Mouse (Mus musculus) forebrain, postnatal 0 days (tissue): ENCODE results near the gene Il13. TPM values are rescaled to one million over a fixed set of nuclear protein-coding genes. Genes with fewer than 3 reads are reported as not detected.

Experiments
- ATAC-seq: fragments of 200-750 bp; cut with Nextera tagmentation; 2 replicates; pipeline ENCODE4 v1.8.0; 2017; ENCODE audit warnings: mild to moderate bottlenecking, moderate library complexity
- DNase-seq: peaks from one replicate; pipeline ENCODE4 v3.0.0-alpha.2; 2015
- H3K27ac ChIP-seq: fragments of 300-500 bp; sonication (generic); 2 replicates; pipeline ENCODE4 v1.5.1; 2014; ENCODE audit warnings: low read depth, mild to moderate bottlenecking, antibody characterized with exemption, low read length, moderate library complexity, mixed read lengths
- H3K27me3 ChIP-seq: fragments of 300-500 bp; sonication (generic); 2 replicates; pipeline ENCODE4 v1.6.1; 2014; ENCODE audit warnings: mild to moderate bottlenecking, low read length, mixed read lengths; ENCODE audit not compliant: insufficient read depth
- H3K36me3 ChIP-seq: fragments of 300-500 bp; sonication (generic); 2 replicates; pipeline ENCODE4 v1.6.1; 2014; ENCODE audit warnings: mild to moderate bottlenecking, moderate library complexity; ENCODE audit not compliant: insufficient read depth
- H3K4me1 ChIP-seq: fragments of 300-500 bp; sonication (generic); 2 replicates; pipeline ENCODE4 v1.6.1; 2014; ENCODE audit warnings: antibody characterized with exemption; ENCODE audit not compliant: insufficient read depth
- H3K4me2 ChIP-seq: fragments of 300-500 bp; sonication (generic); 2 replicates; pipeline ENCODE4 v1.6.1; 2014; ENCODE audit warnings: low read depth, mild to moderate bottlenecking, moderate library complexity
- H3K4me3 ChIP-seq: fragments of 300-500 bp; sonication (generic); 2 replicates; pipeline ENCODE4 v1.5.1; 2014; ENCODE audit warnings: low read depth, low read length, mixed read lengths
- H3K9ac ChIP-seq: fragments of 300-500 bp; sonication (generic); 2 replicates; pipeline ENCODE4 v1.6.1; 2014; ENCODE audit warnings: mild to moderate bottlenecking
- H3K9me3 ChIP-seq: fragments of 300-500 bp; sonication (generic); 2 replicates; pipeline ENCODE4 v1.6.1; 2016; ENCODE audit warnings: low read length
- CTCF ChIP-seq: sonication (generic); IDR thresholded peaks from 2 replicates; pipeline ENCODE4 v1.5.1; 2016; ENCODE audit warnings: antibody characterized with exemption, control low read depth, low read depth
- WGBS: fragments of 180-500 bp; shearing (Covaris S2); extraction: QIAGEN DNeasy Blood & Tissue Kit; methylation state at CpG from one replicate; pipeline ENCODE4 v1.1.7; 2014; 5-methylcytosine and 5-hydroxymethylcytosine counted together
- polyA plus RNA-seq: library from polyadenylated mRNA; unstranded; fragments of >200 nt; fragmentation: Nextera tagmentation; extraction: Ambion mirVana; gene quantifications from 2 replicates; pipeline ENCODE4 v1.2.1, GENCODE M21; 2015
- total RNA-seq: library from RNA; depleted of rRNA; stranded (reverse); fragments of >200 nt; gene quantifications from 2 replicates; pipeline ENCODE4 v1.2.3, GENCODE M21; 2014; rRNA removed

The Il13 gene
- total RNA-seq (not detected in 2 replicates), polyA plus RNA-seq (not detected in 2 replicates)

DNA sequence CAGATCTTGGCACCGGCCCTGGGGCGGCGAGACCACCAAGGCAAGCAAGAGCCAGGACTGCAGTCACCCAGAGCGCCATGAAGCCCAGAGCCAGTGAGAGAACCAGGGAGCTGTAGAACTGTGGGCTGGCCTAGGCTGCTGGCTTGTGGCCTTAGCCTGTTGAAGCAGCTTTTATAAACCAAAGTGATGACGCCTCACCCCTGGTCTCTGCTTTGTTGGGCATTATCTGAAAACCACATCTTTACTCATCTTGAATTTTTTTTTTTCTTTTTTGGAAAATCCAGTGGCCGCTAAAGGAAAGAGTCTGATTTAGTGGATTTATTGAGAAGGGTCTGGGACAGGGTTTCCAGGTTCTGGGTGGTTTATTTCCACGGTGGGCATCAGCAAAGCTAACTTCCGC, at the start of gene Il13:
Il13 (minus strand) TSS at position 147 of the 400 bp plus-strand sequence.
- no peak within 1 kb of the TSS for H3K9ac ChIP-seq
- no peaks in the 10 kb centered on the region for H3K4me1 ChIP-seq
- WGBS, result 95% methylated on average over 8 of the region's 8 CpGs
- no peaks in the 10 kb centered on the region for H3K9me3 ChIP-seq
- no peak within 1 kb of the TSS for H3K4me2 ChIP-seq
- no peak within 1 kb of the TSS for H3K4me3 ChIP-seq
- no peaks in the 10 kb centered on the region for H3K36me3 ChIP-seq
- H3K27me3 ChIP-seq, result no peaks in the 10 kb centered on the region; the same call in none of the 2 replicates
- no peak for TF ChIP-seq CTCF
- no peak within 1 kb of the TSS for H3K27ac ChIP-seq
- DNase-seq (no peak), ATAC-seq (no peak)

GRCm38 (mm10) chr11:53682994-53683530, 48.6 kb upstream of the Il13 start:
- ATAC-seq (no peak), DNase-seq (no peak)
- no peaks in the 10 kb centered on the region for H3K27me3 ChIP-seq
- H3K9ac ChIP-seq, result no peak overlapping the region
- H3K9me3 ChIP-seq, result no peaks in the 10 kb centered on the region
- H3K27ac ChIP-seq, result no peak overlapping the region
- no peaks in the 10 kb centered on the region for H3K4me1 ChIP-seq
- no peak overlapping the region for H3K4me2 ChIP-seq
- no peak for TF ChIP-seq CTCF
- 92% methylated on average over 9 of the region's 9 CpGs for WGBS
- no peak overlapping the region for H3K4me3 ChIP-seq
- H3K36me3 ChIP-seq, result peaks cover 17% of the 10 kb centered on the region; the same call in 1 of the 2 replicates

DNA sequence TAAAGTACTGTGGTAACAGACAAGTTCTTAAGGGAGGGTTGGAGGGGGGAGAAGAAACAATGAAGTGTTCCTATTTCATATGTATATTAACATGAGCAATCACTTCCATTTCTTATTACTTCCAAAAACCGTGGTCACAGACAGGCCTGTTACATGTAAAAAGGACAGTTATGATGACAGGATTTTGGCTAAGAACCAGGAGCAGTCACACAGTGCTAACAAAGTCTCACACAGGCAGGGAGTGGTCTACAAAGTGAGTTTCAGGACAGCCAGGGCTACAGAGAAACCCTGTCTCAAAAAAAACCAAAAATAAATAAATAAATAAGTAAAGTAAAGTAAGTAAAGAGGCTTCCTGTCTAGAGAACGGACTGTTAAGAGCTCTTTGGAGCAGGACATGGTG, 47.7 kb upstream of the Il13 start:
- H3K27ac ChIP-seq, result no peak overlapping the region

DNA sequence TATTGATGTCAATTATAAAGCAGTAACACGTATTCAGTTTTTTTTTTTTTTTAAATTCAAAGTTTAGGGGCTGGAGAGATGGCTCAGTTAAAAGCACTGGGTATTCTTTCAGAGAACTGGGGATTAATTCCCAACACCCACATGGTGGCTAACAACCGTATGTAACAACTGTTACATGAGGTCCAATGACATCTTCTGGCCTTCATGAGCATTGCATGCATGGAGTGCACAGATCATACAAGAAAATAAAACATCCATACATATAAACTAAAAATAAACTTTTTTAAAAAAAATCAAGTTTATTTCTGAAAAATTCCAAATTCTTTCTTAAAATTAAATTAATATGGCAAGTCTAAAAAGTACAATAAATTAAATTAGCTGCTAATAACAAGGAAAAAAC, 47.2 kb upstream of the Il13 start:
- ATAC-seq, result no peak
- H3K36me3 ChIP-seq, result peaks cover 17% of the 10 kb centered on the region; the same call in 1 of the 2 replicates
- no peak overlapping the region for H3K9ac ChIP-seq
- H3K4me3 ChIP-seq, result no peak overlapping the region
- DNase-seq, result no peak
- no peaks in the 10 kb centered on the region for H3K9me3 ChIP-seq
- H3K27me3 ChIP-seq, result no peaks in the 10 kb centered on the region
- no peaks in the 10 kb centered on the region for H3K4me1 ChIP-seq
- TF ChIP-seq CTCF, result no peak
- H3K4me2 ChIP-seq, result no peak overlapping the region
- no peak overlapping the region for H3K27ac ChIP-seq
- WGBS, result 96% methylated on average over 2 of the region's 2 CpGs

More for the DNA sequence above, 47.7 kb upstream of the Il13 start:
- ATAC-seq, result no peak
- H3K4me1 ChIP-seq, result no peaks in the 10 kb centered on the region
- no peak overlapping the region for H3K9ac ChIP-seq
- H3K4me2 ChIP-seq, result no peak overlapping the region
- no peaks in the 10 kb centered on the region for H3K27me3 ChIP-seq
- no peaks in the 10 kb centered on the region for H3K9me3 ChIP-seq
- no peak overlapping the region for H3K4me3 ChIP-seq
- DNase-seq, result no peak
- WGBS, result 82% methylated on average over 2 of the region's 2 CpGs
- peaks cover 17% of the 10 kb centered on the region; the same call in 1 of the 2 replicates for H3K36me3 ChIP-seq
- TF ChIP-seq CTCF, result no peak

GRCm38 (mm10) chr11:53680141-53680540, 45.6 kb upstream of the Il13 start:
- no peak overlapping the region for H3K27ac ChIP-seq
- TF ChIP-seq CTCF, result no peak
- H3K4me2 ChIP-seq, result no peak overlapping the region
- ATAC-seq (no peak), DNase-seq (no peak)
- 79% methylated on average over 4 of the region's 4 CpGs for WGBS
- no peaks in the 10 kb centered on the region for H3K4me1 ChIP-seq
- no peaks in the 10 kb centered on the region for H3K27me3 ChIP-seq
- no peak overlapping the region for H3K9ac ChIP-seq
- no peaks in the 10 kb centered on the region for H3K9me3 ChIP-seq
- H3K4me3 ChIP-seq, result no peak overlapping the region
- H3K36me3 ChIP-seq, result peaks cover 19% of the 10 kb centered on the region; the same call in 1 of the 2 replicates

DNA sequence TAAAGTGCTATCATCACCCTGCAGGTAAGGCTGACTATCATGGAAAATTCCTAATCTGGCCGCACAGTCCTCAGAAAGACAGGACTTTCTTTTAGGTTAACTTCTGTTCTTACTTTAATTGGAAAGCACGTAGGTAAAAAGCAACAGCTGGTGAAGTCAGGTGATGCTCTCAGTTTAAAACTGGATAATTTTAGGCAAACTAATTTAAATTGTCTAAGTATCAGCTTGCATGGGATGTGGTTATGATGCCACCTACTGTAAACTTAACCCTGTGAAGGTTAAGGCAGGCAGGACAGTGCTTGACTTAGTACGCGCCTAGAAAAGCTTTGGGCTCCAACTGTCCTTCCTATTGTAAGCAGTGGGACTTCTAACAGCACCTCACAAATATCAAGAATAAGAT, 36.9 kb upstream of the Il13 start:
- Histone ChIP-seq H3K27ac (no peak overlapping the region), H3K27me3 (no peaks in the 10 kb centered on the region), H3K9ac (no peak overlapping the region), H3K9me3 (no peaks in the 10 kb centered on the region), H3K4me2 (no peak overlapping the region), H3K36me3 (peaks cover 6% of the 10 kb centered on the region; the same call in 1 of the 2 replicates), H3K4me3 (no peak overlapping the region), H3K4me1 (no peaks in the 10 kb centered on the region)
- TF ChIP-seq CTCF, result no peak
- no peak for DNase-seq
- no peak for ATAC-seq
- WGBS, result 90% methylated on average over 4 of the region's 4 CpGs

- Histone ChIP-seq H3K9me3 (no peaks in the 10 kb centered on the region), H3K27ac (no peak overlapping the region), H3K36me3 (0 out of 2 replicates have a peak, but pooled peaks cover 3% of the 10 kb centered on the region), H3K9ac (no peak overlapping the region), H3K4me3 (no peak overlapping the region), H3K27me3 (no peaks in the 10 kb centered on the region), H3K4me1 (no peaks in the 10 kb centered on the region), H3K4me2 (no peak overlapping the region)
- DNase-seq (no peak), ATAC-seq (no peak)
- TF ChIP-seq CTCF, result no peak
- WGBS, result 73% methylated on average over 5 of the region's 5 CpGs
Observed at GRCm38 (mm10) chr11:53664091-53664490, 29.6 kb upstream of the Il13 start.
